In genomic region chr15:12468625-12469024, GRCm38 (mm10) we compare ENCODE assay signal across 28 mouse cellular contexts.
DNase-seq lines count a peak whose midpoint lies in the region; ATAC-seq and TF ChIP-seq lines count a peak whose summit lies in the region.
"Had no signal": no experiment of that assay in that cellular context is flagged by ENCODE, and none has a peak within 500 bp of the region (broad histone marks: within the 10 kb centered on the region; RNA-seq: fewer than 3 reads in every experiment).

No protein-coding gene starts in this region.

- H3K9ac ChIP-seq in embryonic facial prominence, embryonic 13.5 days, result no peak overlapping the region
- H3K9ac ChIP-seq in hindbrain, postnatal 0 days (replicated peaks; ENCODE audit: low read length), result no peak overlapping the region
- no peak overlapping the region for H3K9ac ChIP-seq in hindbrain, embryonic 11.5 days (ENCODE audit: low read depth, low read length)
- H3K9ac ChIP-seq in midbrain, postnatal 0 days (replicated peaks; ENCODE audit: low read length, poor library complexity, severe bottlenecking), result no peak overlapping the region
- H3K9ac ChIP-seq in midbrain, embryonic 11.5 days (ENCODE audit: low read length), result no peak overlapping the region
- H3K9ac ChIP-seq: embryonic facial prominence, embryonic 15.5 days; forebrain, postnatal 0 days; heart, embryonic 12.5 days; heart, embryonic 15.5 days; hindbrain, embryonic 14.5 days had no signal

- H3K27ac ChIP-seq in embryonic facial prominence, embryonic 13.5 days, result peak overlapping the region; percentile 22; the same call in 1 of the 2 replicates
- H3K27ac ChIP-seq in embryonic facial prominence, embryonic 10.5 days (replicated peaks), result no peak overlapping the region
- H3K27ac ChIP-seq in hindbrain, postnatal 0 days, result no peak overlapping the region
- H3K27ac ChIP-seq in hindbrain, embryonic 11.5 days (ENCODE audit: low read depth, low read length), result no peak overlapping the region
- no peak overlapping the region for H3K27ac ChIP-seq in midbrain, postnatal 0 days (ENCODE audit: low read depth, low read length)
- H3K27ac ChIP-seq in midbrain, embryonic 11.5 days (ENCODE audit: low read depth, low read length), result no peak overlapping the region
- H3K27ac ChIP-seq: embryonic facial prominence, embryonic 15.5 days; gastrocnemius, adult 2 months; heart, embryonic 15.5 days; hindbrain, embryonic 14.5 days had no signal

- H3K4me2 ChIP-seq in embryonic facial prominence, embryonic 13.5 days, result no peak overlapping the region
- no peak overlapping the region for H3K4me2 ChIP-seq in hindbrain, postnatal 0 days (ENCODE audit: low read depth, low read length)
- no peak overlapping the region for H3K4me2 ChIP-seq in hindbrain, embryonic 11.5 days (replicated peaks; ENCODE audit: low read depth, low read length)
- no peak overlapping the region for H3K4me2 ChIP-seq in midbrain, postnatal 0 days (ENCODE audit: low read depth, low read length, poor library complexity, severe bottlenecking)
- H3K4me2 ChIP-seq in midbrain, embryonic 11.5 days, result no peak overlapping the region
- H3K4me2 ChIP-seq: embryonic facial prominence, embryonic 15.5 days; heart, embryonic 12.5 days; heart, embryonic 15.5 days; hindbrain, embryonic 14.5 days had no signal

- H3K4me1 ChIP-seq in embryonic facial prominence, embryonic 13.5 days, result peaks cover 21% of the 10 kb centered on the region
- peaks cover 12% of the 10 kb centered on the region; the same call in 1 of the 2 replicates for H3K4me1 ChIP-seq in embryonic facial prominence, embryonic 10.5 days
- no peaks in the 10 kb centered on the region for H3K4me1 ChIP-seq in hindbrain, postnatal 0 days (ENCODE audit: insufficient read depth, low read length)
- no peaks in the 10 kb centered on the region for H3K4me1 ChIP-seq in hindbrain, embryonic 11.5 days (replicated peaks; ENCODE audit: control insufficient read depth, insufficient read depth, low read length)
- no peaks in the 10 kb centered on the region for H3K4me1 ChIP-seq in midbrain, postnatal 0 days (ENCODE audit: insufficient read depth, low read length)
- no peaks in the 10 kb centered on the region; the same call in 1 of the 2 replicates for H3K4me1 ChIP-seq in midbrain, embryonic 11.5 days (ENCODE audit: control insufficient read depth, insufficient read depth, low read length)
- H3K4me1 ChIP-seq: heart, embryonic 12.5 days; heart, embryonic 15.5 days had no signal

- WGBS in embryonic facial prominence, embryonic 13.5 days, result 82% methylated on average over 5 of the region's 5 CpGs
- 86% methylated on average over 5 of the region's 5 CpGs for WGBS in embryonic facial prominence, embryonic 10.5 days
- WGBS in hindbrain, postnatal 0 days, result 50% methylated on average over 5 of the region's 5 CpGs
- WGBS in hindbrain, embryonic 11.5 days, result 87% methylated on average over 5 of the region's 5 CpGs
- 81% methylated on average over 5 of the region's 5 CpGs for WGBS in midbrain, postnatal 0 days
- WGBS in midbrain, embryonic 11.5 days, result 85% methylated on average over 5 of the region's 5 CpGs

- no peak overlapping the region for H3K4me3 ChIP-seq in embryonic facial prominence, embryonic 13.5 days
- H3K4me3 ChIP-seq in embryonic facial prominence, embryonic 10.5 days, result no peak overlapping the region
- H3K4me3 ChIP-seq in hindbrain, postnatal 0 days (ENCODE audit: low read length), result no peak overlapping the region
- no peak overlapping the region for H3K4me3 ChIP-seq in hindbrain, embryonic 11.5 days (ENCODE audit: low read depth, low read length)
- H3K4me3 ChIP-seq in midbrain, postnatal 0 days (ENCODE audit: low read depth, low read length), result no peak overlapping the region
- H3K4me3 ChIP-seq in midbrain, embryonic 11.5 days (ENCODE audit: low read depth, low read length), result no peak overlapping the region
- H3K4me3 ChIP-seq: embryonic facial prominence, embryonic 15.5 days; gastrocnemius, adult 2 months; heart, embryonic 12.5 days; heart, embryonic 15.5 days had no signal

- H3K27me3 ChIP-seq in embryonic facial prominence, embryonic 13.5 days, result no peaks in the 10 kb centered on the region
- no peaks in the 10 kb centered on the region for H3K27me3 ChIP-seq in embryonic facial prominence, embryonic 10.5 days (replicated peaks; ENCODE audit: low read depth, poor library complexity, severe bottlenecking)
- no peaks in the 10 kb centered on the region for H3K27me3 ChIP-seq in hindbrain, postnatal 0 days (ENCODE audit: insufficient read depth, low read length)
- H3K27me3 ChIP-seq in hindbrain, embryonic 11.5 days (ENCODE audit: control insufficient read depth, insufficient read depth, low read length), result no peaks in the 10 kb centered on the region
- H3K27me3 ChIP-seq in midbrain, postnatal 0 days (ENCODE audit: insufficient read depth, low read length), result no peaks in the 10 kb centered on the region
- no peaks in the 10 kb centered on the region for H3K27me3 ChIP-seq in midbrain, embryonic 11.5 days (ENCODE audit: control insufficient read depth, insufficient read depth, low read length)
- H3K27me3 ChIP-seq: embryonic facial prominence, embryonic 15.5 days; heart, embryonic 12.5 days; heart, embryonic 15.5 days had no signal

- intact Hi-C loops in left cerebral cortex, postnatal 25 days (cut with DNase I), result no loop called here

- no peak for ATAC-seq in embryonic facial prominence, embryonic 13.5 days (ENCODE audit: insufficient number of reproducible peaks, insufficient read depth, low FRiP score, low TSS enrichment, low read depth)
- ATAC-seq in hindbrain, postnatal 0 days, result peak; percentile 39
- ATAC-seq in hindbrain, embryonic 11.5 days (ENCODE audit: low FRiP score), result no peak
- no peak for ATAC-seq in midbrain, postnatal 0 days (ENCODE audit: low FRiP score)
- ATAC-seq in midbrain, embryonic 11.5 days (ENCODE audit: low FRiP score), result no peak
- ATAC-seq: activated CD4-positive, CD25-positive, alpha-beta regulatory T cell, adult 4 months; forebrain, embryonic 14.5 days; forebrain, postnatal 0 days; inflammation-experienced regulatory T-cells, adult 6 months; intestine, embryonic 16.5 days had no signal

- no peak for DNase-seq in embryonic facial prominence, embryonic 10.5 days (ENCODE audit: low spot score)
- no peak for DNase-seq in hindbrain, postnatal 0 days (ENCODE audit: low spot score)
- no peak for DNase-seq in hindbrain, embryonic 11.5 days (ENCODE audit: low spot score)
- DNase-seq in midbrain, postnatal 0 days (ENCODE audit: low spot score), result peak; percentile 21
- no peak for DNase-seq in midbrain, embryonic 11.5 days (ENCODE audit: low spot score, missing footprints)
- DNase-seq in left cerebral cortex, postnatal 25 days (ENCODE audit: low spot score in 2 of 2), result no peak
- DNase-seq: adrenal gland, postnatal 10 days; adrenal gland, postnatal 36 days; cerebellum, adult 11-12 months; cerebellum, adult 8-10 months; cerebellum, postnatal 10 days; cerebellum, postnatal 36 days; embryo, embryonic 11 days; forebrain, postnatal 0 days; gastrocnemius, adult 2 months; gastrocnemius, postnatal 14 days; heart, adult 18-20 months; heart, postnatal 10 days; heart, postnatal 4 days had no signal

- H3K36me3 ChIP-seq in embryonic facial prominence, embryonic 13.5 days, result no peaks in the 10 kb centered on the region
- no peaks in the 10 kb centered on the region for H3K36me3 ChIP-seq in embryonic facial prominence, embryonic 10.5 days (replicated peaks)
- no peaks in the 10 kb centered on the region for H3K36me3 ChIP-seq in hindbrain, postnatal 0 days (ENCODE audit: insufficient read depth, low read length)
- no peaks in the 10 kb centered on the region for H3K36me3 ChIP-seq in hindbrain, embryonic 11.5 days (ENCODE audit: control insufficient read depth, insufficient read depth, low read length)
- no peaks in the 10 kb centered on the region for H3K36me3 ChIP-seq in midbrain, postnatal 0 days (ENCODE audit: insufficient read depth, low read length)
- H3K36me3 ChIP-seq in midbrain, embryonic 11.5 days (ENCODE audit: control insufficient read depth, insufficient read depth, low read length), result no peaks in the 10 kb centered on the region
- H3K36me3 ChIP-seq: embryonic facial prominence, embryonic 15.5 days; heart, embryonic 12.5 days; heart, embryonic 15.5 days had no signal

- no peaks in the 10 kb centered on the region for H3K9me3 ChIP-seq in embryonic facial prominence, embryonic 13.5 days
- H3K9me3 ChIP-seq in embryonic facial prominence, embryonic 10.5 days, result no peaks in the 10 kb centered on the region
- H3K9me3 ChIP-seq in hindbrain, postnatal 0 days (ENCODE audit: low read length), result no peaks in the 10 kb centered on the region
- H3K9me3 ChIP-seq in hindbrain, embryonic 11.5 days (ENCODE audit: control insufficient read depth, low read length), result no peaks in the 10 kb centered on the region
- no peaks in the 10 kb centered on the region for H3K9me3 ChIP-seq in midbrain, postnatal 0 days (ENCODE audit: low read length)
- H3K9me3 ChIP-seq in midbrain, embryonic 11.5 days (ENCODE audit: control insufficient read depth, low read length), result no peaks in the 10 kb centered on the region
- H3K9me3 ChIP-seq: embryonic facial prominence, embryonic 15.5 days; heart, embryonic 12.5 days; heart, embryonic 15.5 days had no signal

- no peak for TF ChIP-seq CTCF in hindbrain, postnatal 0 days (IDR thresholded peaks at IDR 0.05; ENCODE audit: low read depth)
- TF ChIP-seq CTCF in midbrain, postnatal 0 days (IDR thresholded peaks at IDR 0.05), result no peak
